Comparison of ENCODE assay signal across 9 mouse cellular contexts in the genomic region with DNA sequence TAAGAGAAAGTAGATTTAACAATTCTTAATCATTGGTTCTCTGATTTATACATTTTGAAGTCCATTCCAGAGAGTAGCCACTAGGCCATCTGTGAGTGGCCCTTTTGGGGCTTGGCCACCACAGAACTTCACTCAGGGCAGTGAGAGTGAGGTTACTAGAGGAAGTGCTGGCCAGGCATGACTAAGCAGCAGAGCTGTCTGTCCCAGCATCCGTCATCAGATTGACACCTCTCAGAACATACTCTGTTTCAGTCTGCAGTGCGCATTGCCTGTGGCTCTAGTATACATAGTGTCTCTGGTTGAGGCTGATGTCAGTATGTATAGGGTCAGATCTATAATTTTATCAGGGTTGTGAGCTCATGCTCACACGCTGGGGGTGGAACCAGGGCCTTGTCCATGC. TPM values are rescaled to one million over a fixed set of nuclear protein-coding genes. Genes with fewer than 3 reads are reported as not detected.
DNase-seq lines count a peak whose midpoint lies in the region; ATAC-seq and TF ChIP-seq lines count a peak whose summit lies in the region.
"Had no signal": no experiment of that assay in that cellular context is flagged by ENCODE, and none has a peak within 500 bp of the region (broad histone marks: within the 10 kb centered on the region; RNA-seq: fewer than 3 reads in every experiment).

No protein-coding gene starts in this region.

- H3K27ac ChIP-seq in hindbrain, embryonic 16.5 days (ENCODE audit: low read depth, low read length): no peak overlapping the region
- no peak overlapping the region for H3K27ac ChIP-seq in hindbrain, embryonic 10.5 days
- H3K27ac ChIP-seq in liver, postnatal 0 days (ENCODE audit: low read depth): peak overlapping the region; percentile 32; the same call in 1 of the 2 replicates

- peaks cover 10% of the 10 kb centered on the region for H3K4me1 ChIP-seq in hindbrain, embryonic 16.5 days (ENCODE audit: control insufficient read depth, insufficient read depth, low read depth, low read length)
- H3K4me1 ChIP-seq in hindbrain, embryonic 10.5 days (replicated peaks): peaks cover 13% of the 10 kb centered on the region
- H3K4me1 ChIP-seq in liver, postnatal 0 days (ENCODE audit: insufficient read depth): peaks cover 39% of the 10 kb centered on the region

- no peak for TF ChIP-seq CTCF in liver, postnatal 0 days (IDR thresholded peaks at IDR 0.05; ENCODE audit: low read depth)

- 0 out of 2 replicates have a peak, but pooled peaks have one; percentile 19 for ATAC-seq in hindbrain, embryonic 16.5 days
- ATAC-seq in liver, postnatal 0 days: peak; percentile 79

- H3K27me3 ChIP-seq in hindbrain, embryonic 16.5 days (replicated peaks; ENCODE audit: control insufficient read depth, insufficient read depth, low read length): no peaks in the 10 kb centered on the region
- H3K27me3 ChIP-seq in hindbrain, embryonic 10.5 days (ENCODE audit: insufficient read depth, poor library complexity, severe bottlenecking): no peaks in the 10 kb centered on the region
- no peaks in the 10 kb centered on the region for H3K27me3 ChIP-seq in liver, postnatal 0 days (ENCODE audit: insufficient read depth, low read length)

- 87% methylated on average over 3 of the region's 3 CpGs for WGBS in hindbrain, embryonic 16.5 days
- 88% methylated on average over 3 of the region's 3 CpGs for WGBS in hindbrain, embryonic 10.5 days
- WGBS in liver, postnatal 0 days (ENCODE audit: insufficient replicate concordance): 37% methylated on average over 3 of the region's 3 CpGs

- no peak overlapping the region for H3K4me2 ChIP-seq in hindbrain, embryonic 16.5 days (ENCODE audit: low read length)
- no peak overlapping the region for H3K4me2 ChIP-seq in liver, postnatal 0 days (ENCODE audit: low read depth, low read length)

- no peak overlapping the region for H3K4me3 ChIP-seq in hindbrain, embryonic 16.5 days (ENCODE audit: low read length)
- no peak overlapping the region for H3K4me3 ChIP-seq in hindbrain, embryonic 10.5 days
- no peak overlapping the region for H3K4me3 ChIP-seq in liver, postnatal 0 days (ENCODE audit: low read depth, low read length)

- no peak overlapping the region for H3K9ac ChIP-seq in hindbrain, embryonic 16.5 days (ENCODE audit: low read depth, low read length)
- H3K9ac ChIP-seq in liver, postnatal 0 days (replicated peaks): no peak overlapping the region

- no peak for TF ChIP-seq EP300 in liver, postnatal 0 days (IDR thresholded peaks at IDR 0.05; ENCODE audit: low read depth)

- H3K36me3 ChIP-seq in hindbrain, embryonic 16.5 days (ENCODE audit: control insufficient read depth, insufficient read depth, low read length): no peaks in the 10 kb centered on the region
- peaks cover 5% of the 10 kb centered on the region for H3K36me3 ChIP-seq in hindbrain, embryonic 10.5 days
- H3K36me3 ChIP-seq in liver, postnatal 0 days (replicated peaks; ENCODE audit: insufficient read depth, low read length): no peaks in the 10 kb centered on the region

- no peak for DNase-seq in hindbrain, embryonic 10.5 days (ENCODE audit: low spot score)
- peak; percentile 36 for DNase-seq in CD4-positive, CD25-positive, alpha-beta regulatory T cell, adult 2 months (ENCODE audit: low read depth, low spot score)
- peak; percentile 61 for DNase-seq in c-Kit-negative CD71-positive TER-119-positive erythroid progenitor cells, embryonic 14.5 days (ENCODE audit: low read depth, low spot score)
- DNase-seq in liver, postnatal 0 days: peak; percentile 43
- no peak for DNase-seq in layer of hippocampus, adult 9-10 months (ENCODE audit: low spot score)
- DNase-seq in left cerebral cortex, adult 8-10 months (ENCODE audit: low spot score in 2 of 2): no peak
- DNase-seq: cerebellum, postnatal 25 days; kidney, postnatal 14 days had no signal

- H3K9me3 ChIP-seq in hindbrain, embryonic 16.5 days (ENCODE audit: control insufficient read depth, low read length): no peaks in the 10 kb centered on the region
- H3K9me3 ChIP-seq in hindbrain, embryonic 10.5 days: no peaks in the 10 kb centered on the region
- no peaks in the 10 kb centered on the region for H3K9me3 ChIP-seq in liver, postnatal 0 days (ENCODE audit: low read length)

RNA-seq across cellular contexts. Expression of gene Cds2, which starts 6.3 kb away (rescaled TPM):
- 46.2 and 46.3 TPM in 2 replicates for polyA plus RNA-seq in hindbrain, embryonic 16.5 days (2015; fragmentation: Nextera tagmentation; extraction: Ambion mirVana)
- 27.9 and 31.3 TPM in 2 replicates for polyA plus RNA-seq in hindbrain, embryonic 10.5 days (2016; fragmentation: Nextera tagmentation; extraction: Ambion mirVana)
- polyA plus RNA-seq in liver, postnatal 0 days (2015; fragmentation: Nextera tagmentation; extraction: Ambion mirVana): 7.9 and 10.5 TPM in 2 replicates
- total RNA-seq in left cerebral cortex, adult 8-10 months (2022): 100 to 1,000 TPM; 257 to 277 (median 265) TPM

RNA-seq across cellular contexts. Expression of gene Pcna, which starts 16.1 kb away (rescaled TPM):
- polyA plus RNA-seq in hindbrain, embryonic 16.5 days (2015; fragmentation: Nextera tagmentation; extraction: Ambion mirVana): 112 and 114 TPM in 2 replicates
- polyA plus RNA-seq in hindbrain, embryonic 10.5 days (2016; fragmentation: Nextera tagmentation; extraction: Ambion mirVana): 311 and 400 TPM in 2 replicates
- polyA plus RNA-seq in liver, postnatal 0 days (2015; fragmentation: Nextera tagmentation; extraction: Ambion mirVana): 148 and 158 TPM in 2 replicates
- total RNA-seq in left cerebral cortex, adult 8-10 months (2022): 10 to 100 TPM; 51.4 to 59.2 (median 53.9) TPM

RNA-seq across cellular contexts. Expression of gene Tmem230, which starts 21.6 kb away (rescaled TPM):
- polyA plus RNA-seq in hindbrain, embryonic 16.5 days (2015; fragmentation: Nextera tagmentation; extraction: Ambion mirVana): 47.1 and 48.0 TPM in 2 replicates
- polyA plus RNA-seq in hindbrain, embryonic 10.5 days (2016; fragmentation: Nextera tagmentation; extraction: Ambion mirVana): 43.7 and 52.6 TPM in 2 replicates
- polyA plus RNA-seq in liver, postnatal 0 days (2015; fragmentation: Nextera tagmentation; extraction: Ambion mirVana): 19.1 and 20.9 TPM in 2 replicates
- total RNA-seq in left cerebral cortex, adult 8-10 months (2022): 10 to 100 TPM; 34.0 to 37.1 (median 36.4) TPM

Comparison
In these comparisons a context has a peak if more than half of its experiments do, and no peak if none do; other contexts are left out.
1. DNase-seq: peak in CD4-positive, CD25-positive, alpha-beta regulatory T cell, adult 2 months (single experiment), c-Kit-negative CD71-positive TER-119-positive erythroid progenitor cells, embryonic 14.5 days (single experiment) and liver, postnatal 0 days (single experiment); none in hindbrain, embryonic 10.5 days (single experiment), layer of hippocampus, adult 9-10 months (single experiment) and left cerebral cortex, adult 8-10 months (0 of 2).